Mouse (Mus musculus): Measurements from ENCODE around the gene Svs1. TPM values are rescaled to one million over a fixed set of nuclear protein-coding genes. Genes with fewer than 3 reads are reported as not detected.

The Svs1 gene
- polyA plus RNA-seq, 1 experiment from 2014 or later = not detected

- Histone ChIP-seq H3K4me1 (replicated peaks; ENCODE audit: insufficient read depth, low read length) (0 out of 2 replicates have a peak, but pooled peaks cover 3% of the 10 kb centered on the region), H3K9me3 (replicated peaks; ENCODE audit: low read length) (no peaks in the 10 kb centered on the region), H3K27ac (no peak overlapping the region), H3K4me2 (ENCODE audit: low read length) (peak overlapping the region; percentile 64), H3K27me3 (ENCODE audit: insufficient read depth, low read length) (no peaks in the 10 kb centered on the region), H3K9ac (ENCODE audit: low read depth, low read length) (0 out of 2 replicates have a peak overlapping the region, but pooled peaks have one; percentile 9), H3K36me3 (ENCODE audit: insufficient read depth, low read length) (no peaks in the 10 kb centered on the region), H3K4me3 (replicated peaks; ENCODE audit: low read depth, low read length) (peak overlapping the region; percentile 23)
- 13% methylated on average over 13 of the region's 13 CpGs for WGBS
- ATAC-seq (replicated peaks; ENCODE audit: low FRiP score, low read depth) (no peak), DNase-seq (ENCODE audit: low spot score) (no peak)
- no peak for TF ChIP-seq CTCF (IDR thresholded peaks at IDR 0.05; ENCODE audit: low read depth)
These were observed 21.9 kb downstream of the Svs1 start for GRCm38 (mm10) chr6:49008420-49009160.

- no peaks in the 10 kb centered on the region for H3K27me3 ChIP-seq (ENCODE audit: insufficient read depth, low read length)
- no peaks in the 10 kb centered on the region for H3K9me3 ChIP-seq (replicated peaks; ENCODE audit: low read length)
- H3K4me1 ChIP-seq (replicated peaks; ENCODE audit: insufficient read depth, low read length) = 0 out of 2 replicates have a peak, but pooled peaks cover 3% of the 10 kb centered on the region
- no peak overlapping the region for H3K27ac ChIP-seq
- no peaks in the 10 kb centered on the region for H3K36me3 ChIP-seq (ENCODE audit: insufficient read depth, low read length)
- ATAC-seq (replicated peaks; ENCODE audit: low FRiP score, low read depth) = no peak
- H3K4me2 ChIP-seq (ENCODE audit: low read length) = peak overlapping the region; percentile 64
- no peak overlapping the region for H3K4me3 ChIP-seq (replicated peaks; ENCODE audit: low read depth, low read length)
- no peak for TF ChIP-seq CTCF (IDR thresholded peaks at IDR 0.05; ENCODE audit: low read depth)
- no peak overlapping the region for H3K9ac ChIP-seq (ENCODE audit: low read depth, low read length)
- DNase-seq (ENCODE audit: low spot score) = no peak
- WGBS = 11% methylated on average over 7 of the region's 7 CpGs
These were observed 22.5 kb downstream of the Svs1 start for GRCm38 (mm10) chr6:49009161-49009555.

GRCm38 (mm10) chr6:49009665-49010064 lies 23.0 kb downstream of the Svs1 start:
- 0 out of 2 replicates have a peak, but pooled peaks cover 3% of the 10 kb centered on the region for H3K4me1 ChIP-seq (replicated peaks; ENCODE audit: insufficient read depth, low read length)
- 90% methylated on average over 1 of the region's 1 CpGs for WGBS
- no peak overlapping the region for H3K4me2 ChIP-seq (ENCODE audit: low read length)
- no peak overlapping the region for H3K9ac ChIP-seq (ENCODE audit: low read depth, low read length)
- H3K4me3 ChIP-seq (replicated peaks; ENCODE audit: low read depth, low read length) = no peak overlapping the region
- TF ChIP-seq CTCF (IDR thresholded peaks at IDR 0.05; ENCODE audit: low read depth) = peak; percentile 40
- H3K27ac ChIP-seq = no peak overlapping the region
- ATAC-seq (replicated peaks; ENCODE audit: low FRiP score, low read depth) (no peak), DNase-seq (ENCODE audit: low spot score) (no peak)
- H3K9me3 ChIP-seq (replicated peaks; ENCODE audit: low read length) = no peaks in the 10 kb centered on the region
- H3K27me3 ChIP-seq (ENCODE audit: insufficient read depth, low read length) = no peaks in the 10 kb centered on the region
- no peaks in the 10 kb centered on the region for H3K36me3 ChIP-seq (ENCODE audit: insufficient read depth, low read length)

GRCm38 (mm10) chr6:49011191-49011590 lies 24.5 kb downstream of the Svs1 start:
- no peak overlapping the region for H3K4me3 ChIP-seq (replicated peaks; ENCODE audit: low read depth, low read length)
- DNase-seq (ENCODE audit: low spot score) (no peak), ATAC-seq (replicated peaks; ENCODE audit: low FRiP score, low read depth) (no peak)
- no peaks in the 10 kb centered on the region for H3K9me3 ChIP-seq (replicated peaks; ENCODE audit: low read length)
- no peaks in the 10 kb centered on the region for H3K27me3 ChIP-seq (ENCODE audit: insufficient read depth, low read length)
- 67% methylated on average over 5 of the region's 5 CpGs for WGBS
- TF ChIP-seq CTCF (IDR thresholded peaks at IDR 0.05; ENCODE audit: low read depth) = no peak
- no peaks in the 10 kb centered on the region for H3K36me3 ChIP-seq (ENCODE audit: insufficient read depth, low read length)
- H3K4me2 ChIP-seq (ENCODE audit: low read length) = no peak overlapping the region
- no peak overlapping the region for H3K27ac ChIP-seq
- 0 out of 2 replicates have a peak, but pooled peaks cover 3% of the 10 kb centered on the region for H3K4me1 ChIP-seq (replicated peaks; ENCODE audit: insufficient read depth, low read length)
- H3K9ac ChIP-seq (ENCODE audit: low read depth, low read length) = no peak overlapping the region

- no peak for DNase-seq (ENCODE audit: low spot score)
- WGBS = 85% methylated on average over 4 of the region's 4 CpGs
- TF ChIP-seq CTCF (IDR thresholded peaks at IDR 0.05; ENCODE audit: low read depth) = no peak
These were observed 26.4 kb downstream of the Svs1 start for GRCm38 (mm10) chr6:49013023-49013422.

GRCm38 (mm10) chr6:49013458-49013857 lies 26.8 kb downstream of the Svs1 start:
- no peak for TF ChIP-seq CTCF (IDR thresholded peaks at IDR 0.05; ENCODE audit: low read depth)
- H3K27ac ChIP-seq = no peak overlapping the region
- H3K4me1 ChIP-seq (replicated peaks; ENCODE audit: insufficient read depth, low read length) = no peaks in the 10 kb centered on the region
- H3K27me3 ChIP-seq (ENCODE audit: insufficient read depth, low read length) = no peaks in the 10 kb centered on the region
- DNase-seq (ENCODE audit: low spot score) = no peak
- 86% methylated on average over 3 of the region's 3 CpGs for WGBS
- no peaks in the 10 kb centered on the region for H3K9me3 ChIP-seq (replicated peaks; ENCODE audit: low read length)
- H3K9ac ChIP-seq (ENCODE audit: low read depth, low read length) = no peak overlapping the region
- H3K4me3 ChIP-seq (replicated peaks; ENCODE audit: low read depth, low read length) = no peak overlapping the region
- no peak for ATAC-seq (replicated peaks; ENCODE audit: low FRiP score, low read depth)
- H3K36me3 ChIP-seq (ENCODE audit: insufficient read depth, low read length) = no peaks in the 10 kb centered on the region
- H3K4me2 ChIP-seq (ENCODE audit: low read length) = no peak overlapping the region

More at GRCm38 (mm10) chr6:49013023-49013422, 26.4 kb downstream of the Svs1 start:
- no peak for ATAC-seq (replicated peaks; ENCODE audit: low FRiP score, low read depth)
- Histone ChIP-seq H3K27me3 (ENCODE audit: insufficient read depth, low read length) (no peaks in the 10 kb centered on the region), H3K9me3 (replicated peaks; ENCODE audit: low read length) (no peaks in the 10 kb centered on the region), H3K27ac (no peak overlapping the region), H3K36me3 (ENCODE audit: insufficient read depth, low read length) (no peaks in the 10 kb centered on the region), H3K4me3 (replicated peaks; ENCODE audit: low read depth, low read length) (no peak overlapping the region), H3K4me2 (ENCODE audit: low read length) (no peak overlapping the region), H3K4me1 (replicated peaks; ENCODE audit: insufficient read depth, low read length) (0 out of 2 replicates have a peak, but pooled peaks cover 3% of the 10 kb centered on the region), H3K9ac (ENCODE audit: low read depth, low read length) (no peak overlapping the region)

Measured in kidney, postnatal 0 days (tissue).